Mouse (Mus musculus) embryonic fibroblast, embryonic 13.5 days (primary cell): ENCODE results near the gene Kif24.

Experiments used
- CTCF ChIP-seq: IDR thresholded peaks from 2 replicates; pipeline ENCODE4 v1.5.1; 2011; ENCODE audit warnings: mild to moderate bottlenecking, control low read depth, low read length, moderate library complexity, borderline replicate concordance; ENCODE audit not compliant: insufficient read depth
- POLR2A ChIP-seq: IDR thresholded peaks from 2 replicates; pipeline ENCODE4 v1.6.1; 2011; ENCODE audit warnings: low read depth, mild to moderate bottlenecking, control low read depth, low read length, moderate library complexity

GRCm38 (mm10) chr4:41369702-41370437 lies 94.8 kb downstream of the Kif24 start:
- TF ChIP-seq CTCF (no peak), POLR2A (no peak)
